Mouse (Mus musculus): ENCODE data around the gene Pten. TPM values are rescaled to one million over a fixed set of nuclear protein-coding genes. Genes with fewer than 3 reads are reported as not detected.
A peak's percentile ranks its signal among the peaks of the same experiment; 100 is the strongest.

Pten gene
- polyA plus RNA-seq, 1 experiment = 17.7 TPM

DNA sequence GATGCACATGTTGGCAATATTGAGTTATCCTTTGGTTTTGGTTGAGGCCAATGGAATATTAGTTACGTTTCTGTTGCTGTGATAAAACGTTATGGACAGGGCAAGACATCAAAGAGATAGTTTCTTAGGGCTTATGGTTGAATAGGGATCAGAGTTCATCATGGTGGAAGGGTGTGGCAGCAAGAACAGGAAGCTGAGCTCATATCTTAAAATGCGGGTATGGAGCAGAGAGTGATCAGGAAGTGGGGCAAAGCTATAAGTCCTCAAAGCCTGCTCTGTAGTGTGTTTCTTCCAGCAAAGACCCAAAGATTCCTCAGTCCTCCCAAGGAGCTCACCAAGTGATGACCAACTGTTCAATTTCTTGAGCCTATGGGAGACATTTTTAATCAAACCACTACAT is 90.7 kb downstream of the Pten start:
- peak overlapping the region; percentile 57; the same call in 1 of the 2 replicates for H3K27ac ChIP-seq (ENCODE audit: insufficient read depth, low read depth, low read length)
- peaks cover 15% of the 10 kb centered on the region; the same call in 1 of the 2 replicates for H3K4me1 ChIP-seq (ENCODE audit: control insufficient read depth, insufficient read depth, insufficient read length, low read length)
- no peak for TF ChIP-seq POLR2A (IDR thresholded peaks at IDR 0.05; ENCODE audit: low read depth, low read length)
- no peak for TF ChIP-seq CTCF (IDR thresholded peaks at IDR 0.05; ENCODE audit: extremely low read depth, insufficient read length, insufficient replicate concordance, low read depth, low read length)
- WGBS = 26% methylated on average over 3 of the region's 3 CpGs
- H3K4me3 ChIP-seq (ENCODE audit: low read depth, low read length) = no peak overlapping the region
- no peaks in the 10 kb centered on the region for H3K27me3 ChIP-seq (ENCODE audit: control insufficient read depth, insufficient read depth, low read length)
- no peaks in the 10 kb centered on the region for H3K36me3 ChIP-seq (ENCODE audit: control insufficient read depth, insufficient read depth, low read length)

GRCm38 (mm10) chr19:32852306-32852705 is 95.0 kb downstream of the Pten start:
- WGBS = 68% methylated on average over 3 of the region's 3 CpGs
- Histone ChIP-seq H3K36me3 (ENCODE audit: control insufficient read depth, insufficient read depth, low read length) (no peaks in the 10 kb centered on the region), H3K27me3 (ENCODE audit: control insufficient read depth, insufficient read depth, low read length) (no peaks in the 10 kb centered on the region)

DNA sequence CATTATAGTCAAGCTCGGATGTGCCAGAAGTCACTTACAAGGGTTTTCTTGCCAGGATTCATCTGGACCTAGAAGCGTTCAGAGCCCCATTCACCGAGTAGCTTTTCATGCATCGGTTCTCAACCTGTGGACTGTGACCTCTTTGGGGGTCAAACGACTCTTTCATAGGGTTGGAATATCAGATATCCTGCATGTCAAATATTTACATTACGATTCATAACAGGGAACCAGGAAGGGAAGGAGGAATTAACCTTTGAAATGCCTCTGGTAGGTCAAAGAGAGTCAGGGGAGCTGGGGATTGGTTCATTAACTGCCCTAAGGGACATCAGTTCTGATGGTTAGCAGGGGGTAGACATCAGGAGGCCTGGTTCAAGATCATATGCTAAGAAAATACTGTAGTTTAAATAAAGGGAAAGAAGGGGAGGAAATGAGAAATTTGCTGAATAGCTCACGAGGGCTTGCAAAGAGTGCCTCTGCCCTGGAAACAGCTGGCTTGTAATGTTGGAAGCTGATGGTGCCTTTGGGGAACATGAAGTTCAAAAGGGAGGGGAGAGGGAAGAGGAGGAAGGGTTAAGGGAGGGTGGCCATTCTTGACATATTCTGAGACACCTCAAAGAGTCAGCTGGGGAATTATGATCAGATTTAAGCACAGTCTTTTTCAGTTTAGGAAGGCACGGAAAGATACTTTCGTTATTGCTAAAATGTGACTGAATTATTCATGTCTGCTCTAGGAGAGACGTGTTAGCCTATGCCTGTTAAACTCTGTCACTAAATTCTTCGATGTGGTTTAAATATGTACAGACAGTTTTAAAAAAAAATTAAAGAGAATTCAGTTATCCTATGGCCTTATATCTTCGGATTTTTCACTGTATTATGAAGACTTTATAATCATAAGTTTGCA is 104.6 kb downstream of the Pten start:
- Histone ChIP-seq H3K4me1 (ENCODE audit: control insufficient read depth, insufficient read depth, insufficient read length, low read length) (peaks cover 11% of the 10 kb centered on the region; the same call in 1 of the 2 replicates), H3K36me3 (ENCODE audit: control insufficient read depth, insufficient read depth, low read length) (no peaks in the 10 kb centered on the region), H3K27me3 (ENCODE audit: control insufficient read depth, insufficient read depth, low read length) (no peaks in the 10 kb centered on the region), H3K27ac (ENCODE audit: insufficient read depth, low read depth, low read length) (no peak overlapping the region), H3K4me3 (ENCODE audit: low read depth, low read length) (no peak overlapping the region)
- TF ChIP-seq POLR2A (IDR thresholded peaks at IDR 0.05; ENCODE audit: low read depth, low read length) = no peak
- no peak for TF ChIP-seq CTCF (IDR thresholded peaks at IDR 0.05; ENCODE audit: extremely low read depth, insufficient read length, insufficient replicate concordance, low read depth, low read length)
- 43% methylated on average over 12 of the region's 12 CpGs for WGBS

More at GRCm38 (mm10) chr19:32852306-32852705, 95.0 kb downstream of the Pten start:
- no peak overlapping the region for H3K4me3 ChIP-seq (ENCODE audit: low read depth, low read length)
- H3K27ac ChIP-seq (ENCODE audit: insufficient read depth, low read depth, low read length) = no peak overlapping the region
- TF ChIP-seq CTCF (IDR thresholded peaks at IDR 0.05; ENCODE audit: extremely low read depth, insufficient read length, insufficient replicate concordance, low read depth, low read length) = no peak
- TF ChIP-seq POLR2A (IDR thresholded peaks at IDR 0.05; ENCODE audit: low read depth, low read length) = no peak
- H3K4me1 ChIP-seq (ENCODE audit: control insufficient read depth, insufficient read depth, insufficient read length, low read length) = peaks cover 6% of the 10 kb centered on the region; the same call in 1 of the 2 replicates

DNA sequence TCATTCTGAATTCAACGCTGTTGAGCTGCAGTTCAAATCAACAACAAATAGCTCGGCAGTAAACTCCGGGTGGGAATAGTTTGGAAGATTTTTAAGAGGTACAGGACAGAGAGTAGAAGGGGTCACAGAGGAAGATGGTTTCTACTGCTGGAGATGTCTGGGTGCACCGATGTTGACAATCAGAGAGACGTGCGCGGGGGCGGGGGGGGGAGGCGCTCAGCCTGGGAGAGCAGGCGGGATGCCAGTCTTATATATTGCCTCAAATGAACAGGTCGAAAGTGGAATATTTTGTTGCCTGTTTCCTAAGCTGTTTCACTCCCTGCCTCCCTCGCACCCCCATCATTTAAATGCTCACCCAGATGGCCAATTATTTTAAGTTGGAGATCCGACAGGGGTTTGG is 109.5 kb downstream of the Pten start:
- Histone ChIP-seq H3K4me1 (ENCODE audit: control insufficient read depth, insufficient read depth, insufficient read length, low read length) (peaks cover 13% of the 10 kb centered on the region; the same call in 1 of the 2 replicates), H3K27ac (ENCODE audit: insufficient read depth, low read depth, low read length) (no peak overlapping the region), H3K4me3 (ENCODE audit: low read depth, low read length) (no peak overlapping the region), H3K27me3 (ENCODE audit: control insufficient read depth, insufficient read depth, low read length) (no peaks in the 10 kb centered on the region), H3K36me3 (ENCODE audit: control insufficient read depth, insufficient read depth, low read length) (no peaks in the 10 kb centered on the region)
- WGBS = 74% methylated on average over 13 of the region's 13 CpGs
- no peak for TF ChIP-seq CTCF (IDR thresholded peaks at IDR 0.05; ENCODE audit: extremely low read depth, insufficient read length, insufficient replicate concordance, low read depth, low read length)
- no peak for TF ChIP-seq POLR2A (IDR thresholded peaks at IDR 0.05; ENCODE audit: low read depth, low read length)

DNA sequence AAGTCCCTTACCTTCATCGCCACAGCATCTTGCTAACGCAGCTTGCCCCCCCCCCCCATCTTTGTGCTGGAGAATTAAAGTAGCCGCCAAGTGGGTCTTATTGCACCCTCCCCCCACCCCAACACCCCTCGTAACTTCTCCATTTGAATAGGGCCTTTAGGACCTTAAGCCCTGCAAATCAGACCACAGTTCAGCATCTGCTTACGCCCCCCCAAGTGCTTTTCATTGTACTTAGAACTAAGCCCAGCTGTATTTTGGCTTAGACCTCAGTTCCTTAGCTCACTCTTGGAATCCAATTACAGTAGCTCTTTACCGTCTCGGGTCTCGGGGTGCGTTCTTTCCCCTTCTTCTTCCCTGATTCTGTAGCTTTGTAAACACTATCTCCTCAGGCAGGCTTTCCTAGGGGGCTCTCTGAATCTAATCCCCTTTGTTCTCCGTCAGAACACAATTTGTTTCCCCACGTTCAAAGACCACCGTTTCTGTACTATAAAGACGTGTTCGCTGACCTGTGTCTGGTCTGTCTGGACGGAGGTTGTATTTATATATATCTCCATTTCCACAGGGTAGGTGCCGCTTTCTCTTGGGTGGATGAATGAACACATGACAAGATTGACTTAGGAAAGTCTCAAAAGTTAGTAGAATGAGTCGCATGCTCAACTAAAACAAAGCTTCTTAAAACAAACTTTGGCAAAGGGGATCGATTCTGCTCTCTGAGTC is 110.0 kb downstream of the Pten start:
- peaks cover 12% of the 10 kb centered on the region; the same call in 1 of the 2 replicates for H3K4me1 ChIP-seq (ENCODE audit: control insufficient read depth, insufficient read depth, insufficient read length, low read length)
- H3K36me3 ChIP-seq (ENCODE audit: control insufficient read depth, insufficient read depth, low read length) = no peaks in the 10 kb centered on the region
- no peaks in the 10 kb centered on the region for H3K27me3 ChIP-seq (ENCODE audit: control insufficient read depth, insufficient read depth, low read length)
- WGBS = 79% methylated on average over 18 of the region's 18 CpGs
- H3K4me3 ChIP-seq (ENCODE audit: low read depth, low read length) = no peak overlapping the region
- no peak overlapping the region for H3K27ac ChIP-seq (ENCODE audit: insufficient read depth, low read depth, low read length)
- TF ChIP-seq CTCF (IDR thresholded peaks at IDR 0.05; ENCODE audit: extremely low read depth, insufficient read length, insufficient replicate concordance, low read depth, low read length) (no peak), POLR2A (IDR thresholded peaks at IDR 0.05; ENCODE audit: low read depth, low read length) (no peak)

- H3K27me3 ChIP-seq (ENCODE audit: control insufficient read depth, insufficient read depth, low read length) = no peaks in the 10 kb centered on the region
- no peak overlapping the region for H3K4me3 ChIP-seq (ENCODE audit: low read depth, low read length)
- peaks cover 12% of the 10 kb centered on the region; the same call in 1 of the 2 replicates for H3K4me1 ChIP-seq (ENCODE audit: control insufficient read depth, insufficient read depth, insufficient read length, low read length)
- 39% methylated on average over 5 of the region's 5 CpGs for WGBS
- TF ChIP-seq CTCF (IDR thresholded peaks at IDR 0.05; ENCODE audit: extremely low read depth, insufficient read length, insufficient replicate concordance, low read depth, low read length) (no peak), POLR2A (IDR thresholded peaks at IDR 0.05; ENCODE audit: low read depth, low read length) (no peak)
- no peaks in the 10 kb centered on the region for H3K36me3 ChIP-seq (ENCODE audit: control insufficient read depth, insufficient read depth, low read length)
- H3K27ac ChIP-seq (ENCODE audit: insufficient read depth, low read depth, low read length) = peak overlapping the region; percentile 98
Observed at GRCm38 (mm10) chr19:32868560-32868959, 111.3 kb downstream of the Pten start.

Measured in small intestine, adult 2 months (tissue).